11 mouse cellular contexts compared by ENCODE assay signal in the genomic region with DNA sequence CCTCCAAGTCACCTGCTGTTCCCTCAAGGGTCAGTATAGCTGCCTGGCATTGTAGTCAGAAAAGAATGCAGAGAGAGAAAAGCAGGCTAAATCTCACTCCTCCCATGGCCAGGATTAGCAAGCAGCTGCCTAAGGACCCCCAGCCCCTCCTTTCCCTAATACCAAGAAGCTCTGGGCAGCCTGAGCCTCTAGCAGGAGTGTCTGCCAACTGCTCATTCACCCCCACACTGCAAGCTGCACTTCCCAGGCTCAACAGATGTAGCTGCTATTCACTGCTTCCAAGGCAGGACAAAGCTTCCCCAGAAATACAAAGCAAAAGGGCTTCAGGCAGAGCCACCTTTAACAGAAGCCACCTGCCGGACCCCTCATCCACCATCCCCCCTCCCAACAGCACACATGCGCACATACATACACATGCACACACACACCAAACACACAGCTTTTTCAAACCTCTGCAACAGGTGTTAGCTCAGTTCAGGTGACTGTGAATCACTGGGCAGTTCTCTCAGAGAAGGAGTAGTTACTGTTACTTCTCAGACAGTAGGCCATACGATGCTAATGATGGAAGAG. TPM values are rescaled to one million over a fixed set of nuclear protein-coding genes. Genes with fewer than 3 reads are reported as not detected.
DNase-seq lines count a peak whose midpoint lies in the region; ATAC-seq and TF ChIP-seq lines count a peak whose summit lies in the region.
"Had no signal": no experiment of that assay in that cellular context is flagged by ENCODE, and none has a peak within 500 bp of the region (broad histone marks: within the 10 kb centered on the region; RNA-seq: fewer than 3 reads in every experiment).

No protein-coding gene starts in this region.

- H3K4me1 ChIP-seq in kidney, postnatal 0 days (replicated peaks; ENCODE audit: insufficient read depth, low read length): peaks cover 34% of the 10 kb centered on the region
- peaks cover 72% of the 10 kb centered on the region for H3K4me1 ChIP-seq in kidney, embryonic 16.5 days (ENCODE audit: insufficient read depth, low read length)
- H3K4me1 ChIP-seq in embryonic facial prominence, embryonic 15.5 days: peaks cover 62% of the 10 kb centered on the region
- H3K4me1 ChIP-seq in hindbrain, postnatal 0 days (ENCODE audit: insufficient read depth, low read length): peaks cover 31% of the 10 kb centered on the region
- peaks cover 60% of the 10 kb centered on the region for H3K4me1 ChIP-seq in limb, embryonic 13.5 days

- WGBS in kidney, postnatal 0 days: 65% methylated on average over 3 of the region's 3 CpGs
- WGBS in kidney, embryonic 16.5 days: 63% methylated on average over 3 of the region's 3 CpGs
- 39% methylated on average over 3 of the region's 3 CpGs for WGBS in embryonic facial prominence, embryonic 15.5 days
- 14% methylated on average over 3 of the region's 3 CpGs for WGBS in hindbrain, postnatal 0 days
- 50% methylated on average over 3 of the region's 3 CpGs for WGBS in limb, embryonic 13.5 days

- peak overlapping the region; percentile 42; the same call in 1 of the 2 replicates for H3K27ac ChIP-seq in kidney, postnatal 0 days
- no peak overlapping the region for H3K27ac ChIP-seq in kidney, embryonic 16.5 days (ENCODE audit: low read length)
- H3K27ac ChIP-seq in embryonic facial prominence, embryonic 15.5 days (replicated peaks): peak overlapping the region; percentile 52
- peak overlapping the region; percentile 70 for H3K27ac ChIP-seq in hindbrain, postnatal 0 days
- peak overlapping the region; percentile 23; the same call in 1 of the 2 replicates for H3K27ac ChIP-seq in limb, embryonic 13.5 days

- no peaks in the 10 kb centered on the region for H3K36me3 ChIP-seq in kidney, postnatal 0 days (ENCODE audit: insufficient read depth, low read length)
- H3K36me3 ChIP-seq in kidney, embryonic 16.5 days (ENCODE audit: insufficient read depth, low read length): no peaks in the 10 kb centered on the region
- H3K36me3 ChIP-seq in embryonic facial prominence, embryonic 15.5 days: no peaks in the 10 kb centered on the region
- no peaks in the 10 kb centered on the region for H3K36me3 ChIP-seq in hindbrain, postnatal 0 days (ENCODE audit: insufficient read depth, low read length)
- H3K36me3 ChIP-seq in limb, embryonic 13.5 days: no peaks in the 10 kb centered on the region

- DNase-seq in kidney, postnatal 0 days (ENCODE audit: low spot score): peak; percentile 39
- peak; percentile 86 for DNase-seq in hindbrain, postnatal 0 days (ENCODE audit: low spot score)
- DNase-seq in right cerebral cortex, postnatal 4 days: peak; percentile 38
- DNase-seq in spleen, postnatal 36 days (ENCODE audit: low spot score in 2 of 2): no peak

- no peaks in the 10 kb centered on the region for H3K9me3 ChIP-seq in kidney, postnatal 0 days (replicated peaks; ENCODE audit: low read length)
- no peaks in the 10 kb centered on the region for H3K9me3 ChIP-seq in kidney, embryonic 16.5 days (ENCODE audit: low read length)
- no peaks in the 10 kb centered on the region for H3K9me3 ChIP-seq in embryonic facial prominence, embryonic 15.5 days (replicated peaks)
- H3K9me3 ChIP-seq in hindbrain, postnatal 0 days (ENCODE audit: low read length): no peaks in the 10 kb centered on the region
- 0 out of 2 replicates have a peak, but pooled peaks cover 3% of the 10 kb centered on the region for H3K9me3 ChIP-seq in limb, embryonic 13.5 days

- no peak for ATAC-seq in kidney, postnatal 0 days (replicated peaks; ENCODE audit: low FRiP score, low read depth)
- ATAC-seq in kidney, embryonic 16.5 days (ENCODE audit: low FRiP score, low TSS enrichment): no peak
- ATAC-seq in embryonic facial prominence, embryonic 15.5 days (ENCODE audit: insufficient number of reproducible peaks, low FRiP score, low TSS enrichment, low read depth): peak; percentile 84
- ATAC-seq in hindbrain, postnatal 0 days: peak; percentile 94
- ATAC-seq in limb, embryonic 13.5 days (ENCODE audit: low FRiP score, low read depth): peak; percentile 82
- ATAC-seq in erythroblast, adult 5-6 weeks (replicated peaks; ENCODE audit: low FRiP score, poor library complexity, severe bottlenecking): no peak

- H3K9ac ChIP-seq in kidney, postnatal 0 days (ENCODE audit: low read depth, low read length): no peak overlapping the region
- no peak overlapping the region for H3K9ac ChIP-seq in kidney, embryonic 16.5 days (replicated peaks; ENCODE audit: low read length)
- H3K9ac ChIP-seq in embryonic facial prominence, embryonic 15.5 days: no peak overlapping the region
- no peak overlapping the region for H3K9ac ChIP-seq in hindbrain, postnatal 0 days (replicated peaks; ENCODE audit: low read length)
- peak overlapping the region; percentile 4; the same call in 1 of the 2 replicates for H3K9ac ChIP-seq in limb, embryonic 13.5 days

- no peaks in the 10 kb centered on the region for H3K27me3 ChIP-seq in kidney, postnatal 0 days (ENCODE audit: insufficient read depth, low read length)
- no peaks in the 10 kb centered on the region for H3K27me3 ChIP-seq in kidney, embryonic 16.5 days (ENCODE audit: insufficient read depth, low read length)
- no peaks in the 10 kb centered on the region for H3K27me3 ChIP-seq in embryonic facial prominence, embryonic 15.5 days
- no peaks in the 10 kb centered on the region for H3K27me3 ChIP-seq in hindbrain, postnatal 0 days (ENCODE audit: insufficient read depth, low read length)
- no peaks in the 10 kb centered on the region for H3K27me3 ChIP-seq in limb, embryonic 13.5 days

- no peak for TF ChIP-seq CTCF in kidney, postnatal 0 days (IDR thresholded peaks at IDR 0.05; ENCODE audit: low read depth)
- peak; percentile 36 for TF ChIP-seq CTCF in hindbrain, postnatal 0 days (IDR thresholded peaks at IDR 0.05; ENCODE audit: low read depth)

- H3K4me2 ChIP-seq in kidney, postnatal 0 days (ENCODE audit: low read length): no peak overlapping the region
- H3K4me2 ChIP-seq in kidney, embryonic 16.5 days (replicated peaks; ENCODE audit: low read depth, low read length): no peak overlapping the region
- H3K4me2 ChIP-seq in embryonic facial prominence, embryonic 15.5 days (replicated peaks): no peak overlapping the region
- 0 out of 2 replicates have a peak overlapping the region, but pooled peaks have one; percentile 13 for H3K4me2 ChIP-seq in hindbrain, postnatal 0 days (ENCODE audit: low read depth, low read length)
- no peak overlapping the region for H3K4me2 ChIP-seq in limb, embryonic 13.5 days (replicated peaks)

- H3K4me3 ChIP-seq in kidney, postnatal 0 days (replicated peaks; ENCODE audit: low read depth, low read length): no peak overlapping the region
- no peak overlapping the region for H3K4me3 ChIP-seq in kidney, embryonic 16.5 days (ENCODE audit: low read length)
- H3K4me3 ChIP-seq in embryonic facial prominence, embryonic 15.5 days (replicated peaks): no peak overlapping the region
- H3K4me3 ChIP-seq in hindbrain, postnatal 0 days (ENCODE audit: low read length): no peak overlapping the region
- H3K4me3 ChIP-seq in limb, embryonic 13.5 days: no peak overlapping the region

RNA-seq across cellular contexts. Expression of gene Mapkapk2, which starts 18.8 kb away (rescaled TPM):
- 50.1 and 55.9 TPM in 2 replicates for polyA plus RNA-seq in kidney, postnatal 0 days (2015; fragmentation: Nextera tagmentation; extraction: Ambion mirVana)
- polyA plus RNA-seq in kidney, embryonic 16.5 days (2015; fragmentation: Nextera tagmentation; extraction: Ambion mirVana): 26.5 and 43.9 TPM in 2 replicates
- polyA plus RNA-seq in embryonic facial prominence, embryonic 15.5 days (2015; fragmentation: Nextera tagmentation; extraction: Ambion mirVana): 42.8 and 44.4 TPM in 2 replicates
- total RNA-seq in hindbrain, postnatal 0 days (2014; rRNA removed): 71.1 and 74.2 TPM in 2 replicates
- polyA plus RNA-seq in hindbrain, postnatal 0 days (2015; fragmentation: Nextera tagmentation; extraction: Ambion mirVana): 19.7 and 21.2 TPM in 2 replicates
- 42.7 and 43.3 TPM in 2 replicates for polyA plus RNA-seq in limb, embryonic 13.5 days (2015; fragmentation: Nextera tagmentation; extraction: Ambion mirVana)
- total RNA-seq in erythroblast, adult 5-6 weeks (2015; ENCODE audit: low replicate concordance): 38.0 and 49.5 TPM in 2 replicates
- total RNA-seq in erythroblast, adult 5-6 weeks (2017; ENCODE audit: low replicate concordance): 26.3 and 33.3 TPM in 2 replicates

RNA-seq across cellular contexts. Expression of gene Il10, which starts 59.2 kb away (rescaled TPM):
- 0.14 TPM in 1 of 2 replicates, not detected in the other for polyA plus RNA-seq in kidney, postnatal 0 days (2015; fragmentation: Nextera tagmentation; extraction: Ambion mirVana)
- not detected in 2 replicates for polyA plus RNA-seq in kidney, embryonic 16.5 days (2015; fragmentation: Nextera tagmentation; extraction: Ambion mirVana)
- not detected in 2 replicates for polyA plus RNA-seq in embryonic facial prominence, embryonic 15.5 days (2015; fragmentation: Nextera tagmentation; extraction: Ambion mirVana)
- total RNA-seq in hindbrain, postnatal 0 days (2014; rRNA removed): not detected in 2 replicates
- not detected in 2 replicates for polyA plus RNA-seq in hindbrain, postnatal 0 days (2015; fragmentation: Nextera tagmentation; extraction: Ambion mirVana)
- 0.10 TPM in 1 of 2 replicates, not detected in the other for polyA plus RNA-seq in limb, embryonic 13.5 days (2015; fragmentation: Nextera tagmentation; extraction: Ambion mirVana)
- total RNA-seq in erythroblast, adult 5-6 weeks (2015; ENCODE audit: low replicate concordance): not detected in 2 replicates
- not detected in 2 replicates for total RNA-seq in erythroblast, adult 5-6 weeks (2017; ENCODE audit: low replicate concordance)
- total RNA-seq: gastrocnemius, postnatal 4 days; MEL had no signal
- polyA plus RNA-seq: small intestine, adult 2 months had no signal

RNA-seq across cellular contexts. Expression of gene Dyrk3, which starts 59.3 kb away (rescaled TPM):
- polyA plus RNA-seq in kidney, postnatal 0 days (2015; fragmentation: Nextera tagmentation; extraction: Ambion mirVana): 5.2 and 5.8 TPM in 2 replicates
- polyA plus RNA-seq in kidney, embryonic 16.5 days (2015; fragmentation: Nextera tagmentation; extraction: Ambion mirVana): 5.9 and 6.1 TPM in 2 replicates
- polyA plus RNA-seq in embryonic facial prominence, embryonic 15.5 days (2015; fragmentation: Nextera tagmentation; extraction: Ambion mirVana): 4.6 and 7.1 TPM in 2 replicates
- 8.9 and 9.3 TPM in 2 replicates for total RNA-seq in hindbrain, postnatal 0 days (2014; rRNA removed)
- polyA plus RNA-seq in hindbrain, postnatal 0 days (2015; fragmentation: Nextera tagmentation; extraction: Ambion mirVana): 10.2 and 11.1 TPM in 2 replicates
- polyA plus RNA-seq in limb, embryonic 13.5 days (2015; fragmentation: Nextera tagmentation; extraction: Ambion mirVana): 2.9 and 3.0 TPM in 2 replicates
- 92.8 and 106 TPM in 2 replicates for total RNA-seq in erythroblast, adult 5-6 weeks (2015; ENCODE audit: low replicate concordance)
- 97.3 and 107 TPM in 2 replicates for total RNA-seq in erythroblast, adult 5-6 weeks (2017; ENCODE audit: low replicate concordance)

Comparison
In these comparisons a context has a peak if more than half of its experiments do, and no peak if none do; other contexts are left out.
1. ATAC-seq: peak in embryonic facial prominence, embryonic 15.5 days (single experiment), hindbrain, postnatal 0 days (single experiment) and limb, embryonic 13.5 days (single experiment); none in kidney, postnatal 0 days (single experiment), kidney, embryonic 16.5 days (single experiment) and erythroblast, adult 5-6 weeks (single experiment).
2. DNase-seq: peak in kidney, postnatal 0 days (single experiment), hindbrain, postnatal 0 days (single experiment) and right cerebral cortex, postnatal 4 days (single experiment); none in spleen, postnatal 36 days (0 of 2).